ENCODE assay signal across 24 mouse cellular contexts in the genomic region with DNA sequence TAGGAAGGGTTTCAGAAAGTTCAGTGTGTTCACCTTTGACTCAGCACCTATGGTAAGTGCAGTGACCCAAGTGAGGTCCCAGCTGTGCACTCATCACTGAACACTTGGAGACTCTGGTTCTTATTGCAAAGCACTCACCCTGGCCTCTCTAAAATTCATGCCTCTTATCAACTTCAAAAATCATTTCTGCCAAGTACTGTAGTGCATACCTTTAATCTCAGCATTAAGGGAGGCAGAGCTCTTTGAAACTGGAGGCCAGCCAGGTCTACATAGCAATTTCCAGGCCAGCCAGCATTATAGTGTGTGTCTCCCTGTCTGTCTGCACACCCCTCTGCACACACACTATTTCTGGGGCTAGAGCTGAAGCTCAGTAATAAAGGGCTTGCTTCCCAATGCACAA. TPM values are rescaled to one million over a fixed set of nuclear protein-coding genes. Genes with fewer than 3 reads are reported as not detected.
DNase-seq lines count a peak whose midpoint lies in the region; ATAC-seq lines count a peak whose summit lies in the region.
"Had no signal": no experiment of that assay in that cellular context is flagged by ENCODE, and none has a peak within 500 bp of the region (broad histone marks: within the 10 kb centered on the region; RNA-seq: fewer than 3 reads in every experiment).

No protein-coding gene starts in this region.

- H3K36me3 ChIP-seq in heart, embryonic 12.5 days = 0 out of 2 replicates have a peak, but pooled peaks cover 5% of the 10 kb centered on the region
- no peaks in the 10 kb centered on the region for H3K36me3 ChIP-seq in kidney, embryonic 16.5 days (ENCODE audit: insufficient read depth, low read length)
- no peaks in the 10 kb centered on the region for H3K36me3 ChIP-seq in lung, embryonic 16.5 days (ENCODE audit: control insufficient read depth, insufficient read depth, low read length)
- H3K36me3 ChIP-seq in hindbrain, embryonic 12.5 days = peaks cover 9% of the 10 kb centered on the region

- H3K4me1 ChIP-seq in heart, embryonic 12.5 days (replicated peaks) = peaks cover 4% of the 10 kb centered on the region; the same call in 1 of the 2 replicates
- H3K4me1 ChIP-seq in kidney, embryonic 16.5 days (ENCODE audit: insufficient read depth, low read length) = no peaks in the 10 kb centered on the region
- no peaks in the 10 kb centered on the region for H3K4me1 ChIP-seq in lung, embryonic 16.5 days (replicated peaks; ENCODE audit: control insufficient read depth, insufficient read depth, low read length)
- no peaks in the 10 kb centered on the region for H3K4me1 ChIP-seq in hindbrain, embryonic 12.5 days
- H3K4me1 ChIP-seq: forebrain, embryonic 10.5 days; forebrain, embryonic 13.5 days; hindbrain, embryonic 10.5 days had no signal

- no peak overlapping the region for H3K4me3 ChIP-seq in heart, embryonic 12.5 days
- no peak overlapping the region for H3K4me3 ChIP-seq in kidney, embryonic 16.5 days (ENCODE audit: low read length)
- no peak overlapping the region for H3K4me3 ChIP-seq in lung, embryonic 16.5 days (ENCODE audit: low read length)
- H3K4me3 ChIP-seq in hindbrain, embryonic 12.5 days = no peak overlapping the region
- H3K4me3 ChIP-seq: forebrain, embryonic 10.5 days; forebrain, embryonic 13.5 days; hindbrain, embryonic 10.5 days had no signal

- no peak for ATAC-seq in heart, embryonic 12.5 days (ENCODE audit: insufficient number of reproducible peaks, low FRiP score)
- peak; percentile 46; the same call in 1 of the 2 replicates for ATAC-seq in kidney, embryonic 16.5 days (ENCODE audit: low FRiP score, low TSS enrichment)
- peak; percentile 89 for ATAC-seq in lung, embryonic 16.5 days (ENCODE audit: low read depth)
- 0 out of 2 replicates have a peak, but pooled peaks have one; percentile 35 for ATAC-seq in megakaryocyte-erythroid progenitor cell, adult 5-6 weeks (replicated peaks; ENCODE audit: low FRiP score, low TSS enrichment, poor library complexity, severe bottlenecking)
- no peak for ATAC-seq in hindbrain, embryonic 12.5 days (ENCODE audit: low FRiP score)
- ATAC-seq: activated CD4-positive, CD25-positive, alpha-beta regulatory T cell, adult 4 months; forebrain, embryonic 13.5 days; forebrain, embryonic 16.5 days; hindbrain, postnatal 0 days had no signal

- no peak for DNase-seq in heart, adult 8-10 months (ENCODE audit: low spot score)
- no peak for DNase-seq in kidney, postnatal 36 days
- no peak for DNase-seq in lung, adult 18-20 months
- DNase-seq: adrenal gland, postnatal 10 days; adrenal gland, postnatal 36 days; cerebellum, adult 18-20 months; cerebellum, adult 9-10 months; cerebellum, postnatal 14 days; gastrocnemius, postnatal 14 days; heart, adult 11 months; heart, postnatal 10 days; heart, postnatal 36 days had no signal

- H3K27ac ChIP-seq in heart, embryonic 12.5 days (ENCODE audit: poor library complexity, severe bottlenecking) = peak overlapping the region; percentile 35; the same call in 1 of the 2 replicates
- no peak overlapping the region for H3K27ac ChIP-seq in kidney, embryonic 16.5 days (ENCODE audit: low read length)
- peak overlapping the region; percentile 45 for H3K27ac ChIP-seq in lung, embryonic 16.5 days (ENCODE audit: low read length)
- H3K27ac ChIP-seq in hindbrain, embryonic 12.5 days = no peak overlapping the region
- H3K27ac ChIP-seq: forebrain, embryonic 10.5 days; forebrain, embryonic 13.5 days; hindbrain, embryonic 10.5 days; hindbrain, embryonic 14.5 days; hindbrain, postnatal 0 days had no signal

- H3K4me2 ChIP-seq in heart, embryonic 12.5 days = no peak overlapping the region
- no peak overlapping the region for H3K4me2 ChIP-seq in kidney, embryonic 16.5 days (replicated peaks; ENCODE audit: low read depth, low read length)
- no peak overlapping the region for H3K4me2 ChIP-seq in lung, embryonic 16.5 days (ENCODE audit: low read depth, low read length)
- H3K4me2 ChIP-seq in hindbrain, embryonic 12.5 days (replicated peaks) = no peak overlapping the region
- H3K4me2 ChIP-seq: forebrain, embryonic 13.5 days; hindbrain, embryonic 14.5 days had no signal

- no peak overlapping the region for H3K9ac ChIP-seq in heart, embryonic 12.5 days
- H3K9ac ChIP-seq in kidney, embryonic 16.5 days (replicated peaks; ENCODE audit: low read length) = no peak overlapping the region
- H3K9ac ChIP-seq in lung, embryonic 16.5 days (ENCODE audit: low read length) = no peak overlapping the region
- no peak overlapping the region for H3K9ac ChIP-seq in hindbrain, embryonic 12.5 days
- H3K9ac ChIP-seq: forebrain, embryonic 13.5 days; hindbrain, embryonic 14.5 days had no signal

- H3K9me3 ChIP-seq in heart, embryonic 12.5 days (replicated peaks) = no peaks in the 10 kb centered on the region
- H3K9me3 ChIP-seq in kidney, embryonic 16.5 days (ENCODE audit: low read length) = no peaks in the 10 kb centered on the region
- H3K9me3 ChIP-seq in lung, embryonic 16.5 days (ENCODE audit: control insufficient read depth, low read length) = no peaks in the 10 kb centered on the region
- no peaks in the 10 kb centered on the region for H3K9me3 ChIP-seq in hindbrain, embryonic 12.5 days (replicated peaks)
- H3K9me3 ChIP-seq: forebrain, embryonic 10.5 days; forebrain, embryonic 13.5 days; hindbrain, embryonic 10.5 days had no signal

- no peaks in the 10 kb centered on the region for H3K27me3 ChIP-seq in heart, embryonic 12.5 days (replicated peaks)
- H3K27me3 ChIP-seq in kidney, embryonic 16.5 days (ENCODE audit: insufficient read depth, low read length) = no peaks in the 10 kb centered on the region
- no peaks in the 10 kb centered on the region for H3K27me3 ChIP-seq in lung, embryonic 16.5 days (ENCODE audit: control insufficient read depth, insufficient read depth, low read depth, low read length)
- H3K27me3 ChIP-seq in hindbrain, embryonic 12.5 days = no peaks in the 10 kb centered on the region
- H3K27me3 ChIP-seq: forebrain, embryonic 13.5 days had no signal

RNA-seq across cellular contexts. Expression of a gene that starts 36.3 kb away (rescaled TPM):
- polyA plus RNA-seq in heart, embryonic 12.5 days (2016; fragmentation: Nextera tagmentation; extraction: Ambion mirVana) = 8.6 and 10.6 TPM in 2 replicates
- 10 to 100 TPM in 2 of 4 experiments, 1 to 10 TPM in 2; 9.5 to 14.1 (median 11.7) TPM for total RNA-seq in heart, adult 8-10 months (2022)
- polyA plus RNA-seq in kidney, embryonic 16.5 days (2015; fragmentation: Nextera tagmentation; extraction: Ambion mirVana) = 7.5 and 9.0 TPM in 2 replicates
- 8.0 and 8.8 TPM in 2 replicates for polyA plus RNA-seq in lung, embryonic 16.5 days (2015; fragmentation: Nextera tagmentation; extraction: Ambion mirVana)
- total RNA-seq in megakaryocyte-erythroid progenitor cell, adult 5-6 weeks (2014; fragmentation: Nextera tagmentation) = 24.5 and 31.1 TPM in 2 replicates
- total RNA-seq in megakaryocyte-erythroid progenitor cell, adult 5-6 weeks (2017) = 33.3 and 38.4 TPM in 2 replicates
- polyA plus RNA-seq in hindbrain, embryonic 12.5 days (2016; fragmentation: Nextera tagmentation; extraction: Ambion mirVana) = 20.1 and 22.4 TPM in 2 replicates

Comparison
In these comparisons a context has a peak if more than half of its experiments do, and no peak if none do; other contexts are left out.
1. ATAC-seq: peak in kidney, embryonic 16.5 days (single experiment), lung, embryonic 16.5 days (single experiment) and megakaryocyte-erythroid progenitor cell, adult 5-6 weeks (single experiment); none in heart, embryonic 12.5 days (single experiment) and hindbrain, embryonic 12.5 days (single experiment).
2. H3K27ac ChIP-seq: peak in heart, embryonic 12.5 days (single experiment) and lung, embryonic 16.5 days (single experiment); none in kidney, embryonic 16.5 days (single experiment) and hindbrain, embryonic 12.5 days (single experiment).